Mouse (Mus musculus) embryonic facial prominence, embryonic 15.5 days (tissue): ENCODE results near the gene Fbxo5. TPM values are rescaled to one million over a fixed set of nuclear protein-coding genes. Genes with fewer than 3 reads are reported as not detected.

ENCODE experiments used
- polyA plus RNA-seq: library from polyadenylated mRNA; unstranded; fragments of >200 nt; fragmentation: Nextera tagmentation; extraction: Ambion mirVana; gene quantifications from 2 replicates; pipeline ENCODE4 v1.2.1, GENCODE M21; 2015

Fbxo5 gene
- polyA plus RNA-seq, 1 experiment from 2014 or later: 51.4 TPM

Other genes starting within 250 kb of the Fbxo5 start
- 4.7 and 5.3 TPM in 2 replicates for gene Myct1, start 211.8 kb downstream of the Fbxo5 start, polyA plus RNA-seq
- gene Vip, start 166.4 kb downstream of the Fbxo5 start, polyA plus RNA-seq: 0.87 and 0.92 TPM in 2 replicates
- 13.8 and 14.1 TPM in 2 replicates for gene Mtrf1l, start 18.3 kb upstream of the Fbxo5 start, polyA plus RNA-seq
- gene Rgs17, start 116.8 kb upstream of the Fbxo5 start, polyA plus RNA-seq: 1.7 and 2.0 TPM in 2 replicates